Mouse (Mus musculus) intestine, embryonic 14.5 days (tissue): ENCODE results near the gene Atg2a. TPM values are rescaled to one million over a fixed set of nuclear protein-coding genes. Genes with fewer than 3 reads are reported as not detected.

Experiments used
- ATAC-seq: fragments of 200-750 bp; cut with Nextera tagmentation; replicated peaks from 2 replicates; pipeline ENCODE4 v1.8.0; 2017; ENCODE audit warnings: low read depth, moderate number of reproducible peaks, moderate TSS enrichment, moderate library complexity; ENCODE audit not compliant: low FRiP score, low TSS enrichment
- DNase-seq: peaks from one replicate; pipeline ENCODE4 v3.0.0-alpha.2; 2018; ENCODE audit warnings: low spot score
- H3K27ac ChIP-seq: fragments of 300-500 bp; sonication (generic); 2 replicates; pipeline ENCODE4 v1.5.1; 2014; ENCODE audit warnings: low read depth, mild to moderate bottlenecking, control low read depth
- H3K27me3 ChIP-seq: fragments of 300-500 bp; sonication (generic); replicated peaks from 2 replicates; pipeline ENCODE4 v1.6.1; 2014; ENCODE audit warnings: low read length, control low read depth; ENCODE audit not compliant: control insufficient read depth, insufficient read depth
- H3K36me3 ChIP-seq: fragments of 300-500 bp; sonication (generic); 2 replicates; pipeline ENCODE4 v1.6.1; 2014; ENCODE audit warnings: low read length, control low read depth; ENCODE audit not compliant: control insufficient read depth, insufficient read depth
- H3K4me1 ChIP-seq: fragments of 300-500 bp; sonication (generic); replicated peaks from 2 replicates; pipeline ENCODE4 v1.6.1; 2014; ENCODE audit warnings: low read length, control low read depth, mixed read lengths; ENCODE audit not compliant: control insufficient read depth, insufficient read depth
- H3K4me2 ChIP-seq: fragments of 300-500 bp; sonication (generic); 2 replicates; pipeline ENCODE4 v1.6.1; 2014; ENCODE audit warnings: low read length
- H3K4me3 ChIP-seq: fragments of 300-500 bp; sonication (generic); 2 replicates; pipeline ENCODE4 v1.5.1; 2014; ENCODE audit warnings: low read depth, low read length, control low read depth, mixed read lengths
- H3K9ac ChIP-seq: fragments of 300-500 bp; sonication (generic); 2 replicates; pipeline ENCODE4 v1.6.1; 2014; ENCODE audit warnings: mild to moderate bottlenecking, low read length
- H3K9me3 ChIP-seq: fragments of 300-500 bp; sonication (generic); 2 replicates; pipeline ENCODE4 v1.6.1; 2016; ENCODE audit warnings: low read length, control low read depth; ENCODE audit not compliant: control insufficient read depth
- WGBS: fragments of 180-500 bp; shearing (Covaris S2); extraction: QIAGEN DNeasy Blood & Tissue Kit; methylation state at CpG from one replicate; pipeline ENCODE4 v1.1.7; 2014; 5-methylcytosine and 5-hydroxymethylcytosine counted together
- polyA plus RNA-seq: library from polyadenylated mRNA; unstranded; fragments of >200 nt; fragmentation: Nextera tagmentation; extraction: Ambion mirVana; gene quantifications from 2 replicates; pipeline ENCODE4 v1.2.1, GENCODE M21; 2014

Atg2a gene
- polyA plus RNA-seq, 1 experiment from 2014 or later: 11.6 TPM

- Histone ChIP-seq H3K9ac (no peak overlapping the region), H3K27ac (peak overlapping the region; percentile 60), H3K4me2 (no peak overlapping the region), H3K36me3 (peaks cover 54% of the 10 kb centered on the region), H3K4me3 (no peak overlapping the region), H3K9me3 (no peaks in the 10 kb centered on the region), H3K27me3 (no peaks in the 10 kb centered on the region), H3K4me1 (no peaks in the 10 kb centered on the region)
- DNase-seq (no peak), ATAC-seq (peak; percentile 60)
- WGBS: 78% methylated on average over 10 of the region's 10 CpGs
These were observed 49.8 kb downstream of the Atg2a start for GRCm38 (mm10) chr19:6291117-6291781.

DNA sequence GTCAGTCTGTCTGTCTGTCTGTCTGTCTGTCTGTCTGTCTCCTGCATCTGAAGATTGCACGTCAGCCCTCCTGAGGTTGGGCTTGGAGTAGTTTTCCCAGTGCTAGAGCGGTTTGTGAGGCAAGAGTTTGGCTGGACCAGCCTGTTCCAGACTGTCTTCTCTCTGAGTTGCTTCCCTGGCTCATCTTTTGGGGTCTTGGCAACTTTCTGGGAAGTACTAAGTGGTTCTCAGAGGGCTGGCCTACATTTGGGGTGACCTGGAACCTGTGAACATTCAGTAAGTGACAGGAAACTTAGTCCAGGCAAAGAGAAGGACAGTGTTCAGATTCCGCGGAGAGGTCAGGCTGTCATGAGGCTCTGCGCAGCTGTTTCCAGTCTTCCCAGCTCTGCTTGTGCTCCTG is 50.8 kb downstream of the Atg2a start:
- H3K9ac ChIP-seq: no peak overlapping the region
- WGBS: 92% methylated on average over 5 of the region's 5 CpGs
- H3K27ac ChIP-seq: no peak overlapping the region

GRCm38 (mm10) chr19:6294301-6294700 is 52.8 kb downstream of the Atg2a start:
- no peak overlapping the region for H3K9ac ChIP-seq
- no peaks in the 10 kb centered on the region for H3K9me3 ChIP-seq
- no peaks in the 10 kb centered on the region for H3K27me3 ChIP-seq
- H3K4me1 ChIP-seq: no peaks in the 10 kb centered on the region
- H3K36me3 ChIP-seq: peaks cover 69% of the 10 kb centered on the region
- no peak for DNase-seq
- no peak overlapping the region for H3K27ac ChIP-seq
- 94% methylated on average over 17 of the region's 17 CpGs for WGBS
- no peak overlapping the region for H3K4me3 ChIP-seq
- no peak for ATAC-seq
- H3K4me2 ChIP-seq: no peak overlapping the region

More for the DNA sequence above, 50.8 kb downstream of the Atg2a start:
- DNase-seq (no peak), ATAC-seq (no peak)
- no peaks in the 10 kb centered on the region for H3K9me3 ChIP-seq
- H3K4me2 ChIP-seq: no peak overlapping the region
- peaks cover 53% of the 10 kb centered on the region for H3K36me3 ChIP-seq
- H3K4me1 ChIP-seq: no peaks in the 10 kb centered on the region
- no peaks in the 10 kb centered on the region for H3K27me3 ChIP-seq
- no peak overlapping the region for H3K4me3 ChIP-seq

DNA sequence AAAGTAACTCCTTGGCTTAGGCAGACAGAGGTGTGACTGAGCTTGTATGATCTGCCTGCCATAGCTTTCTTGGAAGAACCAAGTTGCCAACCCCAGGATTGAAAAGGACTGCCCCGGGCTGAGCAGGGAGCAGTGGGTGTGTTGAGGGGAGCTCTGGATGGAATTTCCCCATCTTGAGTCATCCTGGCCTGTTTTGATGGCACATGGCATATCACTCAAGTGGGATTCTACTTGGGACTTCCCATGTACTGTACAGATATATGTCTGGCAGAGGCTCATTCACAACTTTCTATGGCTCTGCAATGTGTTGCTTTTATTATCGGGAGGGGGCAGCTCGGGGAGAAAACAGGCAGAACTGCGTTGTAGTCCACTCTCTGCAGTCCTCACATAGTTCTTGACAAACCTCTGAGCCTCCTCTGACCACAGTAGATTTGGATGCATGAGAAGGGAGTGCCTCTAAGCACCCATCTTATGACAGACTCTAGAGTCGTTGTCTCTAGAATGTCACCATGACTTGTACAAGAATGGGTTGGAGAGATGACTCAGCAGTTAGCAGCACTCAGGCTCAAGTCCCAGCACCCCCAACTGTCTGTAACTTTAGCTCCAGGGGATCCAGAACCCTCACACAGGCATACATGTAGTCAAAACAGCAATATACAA is 55.2 kb downstream of the Atg2a start:
- no peak overlapping the region for H3K4me3 ChIP-seq
- no peak overlapping the region for H3K27ac ChIP-seq
- no peaks in the 10 kb centered on the region for H3K9me3 ChIP-seq
- ATAC-seq (no peak), DNase-seq (no peak)
- no peaks in the 10 kb centered on the region for H3K4me1 ChIP-seq
- peaks cover 69% of the 10 kb centered on the region for H3K36me3 ChIP-seq
- H3K4me2 ChIP-seq: no peak overlapping the region
- no peak overlapping the region for H3K9ac ChIP-seq
- 85% methylated on average over 5 of the region's 5 CpGs for WGBS
- no peaks in the 10 kb centered on the region for H3K27me3 ChIP-seq

DNA sequence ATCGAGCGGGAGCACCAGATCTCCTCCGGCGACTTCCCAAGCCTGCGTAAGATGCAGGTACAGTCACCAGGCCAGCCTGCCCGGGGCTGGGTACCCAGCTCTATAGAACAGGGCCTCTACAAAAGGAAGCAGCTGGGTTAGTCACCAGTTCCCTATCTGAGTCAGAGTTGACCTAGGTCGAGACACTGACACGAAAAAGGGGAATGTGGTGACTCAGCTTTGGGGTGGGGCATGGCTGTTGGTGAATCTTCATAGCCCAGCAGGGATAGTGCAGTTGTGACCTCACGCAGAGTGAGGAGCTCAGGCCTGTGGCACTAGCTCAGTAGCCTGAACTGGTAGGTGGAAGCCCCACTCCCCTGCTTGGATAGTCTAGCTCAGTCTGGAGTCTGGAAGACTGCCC is 56.2 kb downstream of the Atg2a start:
- Histone ChIP-seq H3K4me1 (no peaks in the 10 kb centered on the region), H3K4me3 (no peak overlapping the region), H3K27ac (no peak overlapping the region), H3K36me3 (peaks cover 64% of the 10 kb centered on the region), H3K4me2 (no peak overlapping the region), H3K9me3 (no peaks in the 10 kb centered on the region), H3K27me3 (no peaks in the 10 kb centered on the region), H3K9ac (no peak overlapping the region)
- DNase-seq: no peak
- 84% methylated on average over 9 of the region's 9 CpGs for WGBS
- ATAC-seq: no peak

- Histone ChIP-seq H3K27me3 (no peaks in the 10 kb centered on the region), H3K4me1 (no peaks in the 10 kb centered on the region), H3K4me2 (no peak overlapping the region), H3K4me3 (no peak overlapping the region), H3K9ac (no peak overlapping the region), H3K27ac (no peak overlapping the region), H3K9me3 (no peaks in the 10 kb centered on the region), H3K36me3 (peaks cover 60% of the 10 kb centered on the region)
- no peak for DNase-seq
- no peak for ATAC-seq
- 83% methylated on average over 4 of the region's 4 CpGs for WGBS
These were observed 57.5 kb downstream of the Atg2a start for GRCm38 (mm10) chr19:6299003-6299402.

DNA sequence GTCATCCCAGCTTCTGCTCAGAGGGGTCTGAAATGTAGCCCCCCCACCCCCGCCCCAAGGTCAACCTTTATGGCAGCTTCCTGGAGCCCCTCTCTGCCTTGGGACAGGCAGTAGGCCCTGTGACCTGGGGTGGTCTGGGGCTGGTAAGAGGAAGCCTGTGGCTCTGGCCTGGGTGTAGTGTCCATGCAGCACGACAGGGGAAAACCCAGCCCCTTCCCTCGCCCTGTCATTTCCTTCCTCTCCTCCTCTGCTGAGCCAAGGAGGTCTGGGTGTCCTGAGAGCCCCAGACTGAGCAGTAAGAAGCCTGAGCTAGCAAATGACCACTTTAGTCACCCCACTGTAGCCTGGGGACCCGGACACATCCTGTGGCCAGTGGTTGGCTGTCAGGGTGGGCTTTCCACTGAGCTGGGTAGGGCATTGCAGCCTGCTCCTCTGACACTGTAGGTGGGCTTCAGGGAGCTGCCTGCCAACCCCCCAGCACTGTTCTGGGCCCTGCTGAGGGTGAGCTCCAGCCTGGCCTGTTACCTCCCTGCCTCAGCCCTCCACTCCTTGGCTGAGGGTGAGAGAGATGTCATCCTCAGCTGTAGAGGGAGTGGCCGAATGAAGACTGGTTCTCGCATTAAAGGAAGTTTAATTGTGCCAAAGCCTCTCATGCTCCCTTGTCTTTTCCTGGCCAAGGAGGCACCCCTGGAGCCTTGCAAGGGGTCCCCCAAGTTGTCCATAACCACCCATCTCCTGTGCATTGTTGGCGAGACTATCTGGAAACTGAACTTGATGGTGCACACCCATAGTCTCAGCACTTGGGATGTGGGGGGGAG is 58.2 kb downstream of the Atg2a start:
- ATAC-seq: no peak
- 70% methylated on average over 7 of the region's 7 CpGs for WGBS
- no peak overlapping the region for H3K9ac ChIP-seq

GRCm38 (mm10) chr19:6300402-6300841 is 59.0 kb downstream of the Atg2a start:
- Histone ChIP-seq H3K36me3 (peaks cover 46% of the 10 kb centered on the region), H3K9me3 (no peaks in the 10 kb centered on the region), H3K4me2 (no peak overlapping the region), H3K27me3 (no peaks in the 10 kb centered on the region), H3K4me1 (no peaks in the 10 kb centered on the region), H3K27ac (peak overlapping the region; percentile 47; the same call in 1 of the 2 replicates), H3K4me3 (no peak overlapping the region), H3K9ac (no peak overlapping the region)
- DNase-seq (no peak), ATAC-seq (no peak)
- WGBS: 53% methylated on average over 7 of the region's 7 CpGs

More for the DNA sequence above, 58.2 kb downstream of the Atg2a start:
- Histone ChIP-seq H3K36me3 (peaks cover 53% of the 10 kb centered on the region), H3K27ac (peak overlapping the region; percentile 47), H3K4me3 (no peak overlapping the region), H3K4me2 (no peak overlapping the region), H3K27me3 (no peaks in the 10 kb centered on the region), H3K4me1 (no peaks in the 10 kb centered on the region), H3K9me3 (no peaks in the 10 kb centered on the region)
- DNase-seq: no peak
